8 mouse cellular contexts compared by ENCODE assay signal in the genomic region with DNA sequence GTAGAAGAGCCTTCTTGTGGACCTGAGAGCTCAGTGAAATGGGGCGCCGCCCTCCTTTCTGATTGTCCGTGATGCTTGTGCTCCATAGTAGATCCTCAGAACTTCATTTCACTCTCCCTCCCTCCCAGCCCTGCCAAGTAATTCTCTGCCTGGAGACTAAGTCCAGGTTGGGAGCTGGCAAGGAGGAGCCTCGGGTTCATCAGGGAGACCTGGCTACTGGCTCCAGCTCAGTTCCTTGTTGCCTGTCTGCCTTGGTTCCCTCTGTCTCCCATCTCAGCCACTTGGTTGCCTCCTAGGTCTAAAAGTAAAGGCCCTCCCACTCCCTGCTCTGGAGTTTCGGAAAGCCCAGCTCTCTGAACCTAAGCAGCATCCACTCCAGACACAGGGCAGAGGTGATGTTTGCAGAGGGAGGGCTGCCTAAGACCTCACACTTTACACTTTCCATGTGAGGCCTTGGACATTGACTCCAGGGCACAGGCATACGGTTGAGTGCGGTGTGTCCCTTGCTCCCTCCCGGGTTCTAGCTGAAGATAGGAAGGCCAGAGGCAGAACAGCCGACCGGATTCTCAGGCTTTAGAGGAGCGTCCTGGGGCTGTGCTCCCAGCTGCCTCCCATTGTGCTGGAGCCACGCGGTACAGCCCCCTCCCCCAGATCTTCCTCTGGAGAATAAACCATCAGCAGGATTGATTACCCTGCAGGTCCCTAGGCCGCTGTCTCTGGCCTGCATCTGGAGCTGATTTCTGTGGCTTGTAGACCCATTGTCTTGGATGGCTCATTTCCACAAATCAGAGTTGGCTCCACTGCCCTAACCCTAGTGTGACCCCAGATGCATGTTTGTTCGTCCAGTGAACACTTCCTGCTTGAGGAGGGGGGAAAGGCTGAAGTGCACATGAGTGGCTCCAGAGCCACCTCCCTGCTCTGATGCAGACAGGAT.
DNase-seq lines count a peak whose midpoint lies in the region; ATAC-seq and TF ChIP-seq lines count a peak whose summit lies in the region.

No protein-coding gene starts in this region.

- H3K27me3 ChIP-seq in liver, adult 2 months (ENCODE audit: control insufficient read depth, insufficient read depth, low read length) = no peaks in the 10 kb centered on the region
- H3K27me3 ChIP-seq in heart, postnatal 0 days (ENCODE audit: control insufficient read depth, insufficient read depth, low read length) = no peaks in the 10 kb centered on the region
- no peaks in the 10 kb centered on the region for H3K27me3 ChIP-seq in liver, embryonic 11.5 days (replicated peaks; ENCODE audit: control insufficient read depth, insufficient read depth, low read length)
- H3K27me3 ChIP-seq in stomach, embryonic 16.5 days (ENCODE audit: control insufficient read depth, insufficient read depth, low read length) = no peaks in the 10 kb centered on the region

- 24% methylated on average over 15 of the region's 15 CpGs for WGBS in liver, adult 2 months
- WGBS in heart, postnatal 0 days = 56% methylated on average over 15 of the region's 15 CpGs
- 52% methylated on average over 15 of the region's 15 CpGs for WGBS in liver, embryonic 11.5 days
- 27% methylated on average over 15 of the region's 15 CpGs for WGBS in stomach, embryonic 16.5 days

- peaks cover 19% of the 10 kb centered on the region; the same call in 1 of the 2 replicates for H3K79me2 ChIP-seq in liver, adult 2 months (ENCODE audit: control insufficient read depth, insufficient read depth, low read length)

- H3K36me3 ChIP-seq in liver, adult 2 months (ENCODE audit: control insufficient read depth, insufficient read depth, low read length) = no peaks in the 10 kb centered on the region
- no peaks in the 10 kb centered on the region for H3K36me3 ChIP-seq in heart, postnatal 0 days (replicated peaks; ENCODE audit: control insufficient read depth, insufficient read depth, low read length)
- no peaks in the 10 kb centered on the region for H3K36me3 ChIP-seq in liver, embryonic 11.5 days (ENCODE audit: control insufficient read depth, insufficient read depth, low read length)
- no peaks in the 10 kb centered on the region for H3K36me3 ChIP-seq in stomach, embryonic 16.5 days (ENCODE audit: control insufficient read depth, insufficient read depth, low read length)

- no peak for TF ChIP-seq CTCF in liver, adult 2 months (IDR thresholded peaks at IDR 0.05; ENCODE audit: low read depth, low read length)
- TF ChIP-seq CTCF in heart, postnatal 0 days (IDR thresholded peaks at IDR 0.05; ENCODE audit: low read depth) = no peak

- no peak for TF ChIP-seq POLR2A in liver, adult 2 months (IDR thresholded peaks at IDR 0.05; ENCODE audit: extremely low read depth, insufficient read depth, low read length)

- peak; percentile 28 for ATAC-seq in heart, postnatal 0 days (ENCODE audit: insufficient read depth, low read depth)
- ATAC-seq in liver, embryonic 11.5 days (replicated peaks; ENCODE audit: low FRiP score) = peak; percentile 26; the same call in 1 of the 2 replicates
- 0 out of 2 replicates have a peak, but pooled peaks have one; percentile 22 for ATAC-seq in stomach, embryonic 16.5 days (ENCODE audit: insufficient read depth, low FRiP score)

- H3K4me1 ChIP-seq in liver, adult 2 months (ENCODE audit: control insufficient read depth, insufficient read depth, low read length) = peaks cover 60% of the 10 kb centered on the region
- peaks cover 14% of the 10 kb centered on the region for H3K4me1 ChIP-seq in heart, postnatal 0 days (ENCODE audit: control insufficient read depth, insufficient read depth)
- peaks cover 62% of the 10 kb centered on the region for H3K4me1 ChIP-seq in liver, embryonic 11.5 days (replicated peaks; ENCODE audit: control insufficient read depth, insufficient read depth, low read length)
- H3K4me1 ChIP-seq in stomach, embryonic 16.5 days (ENCODE audit: control insufficient read depth, insufficient read depth, low read length) = peaks cover 72% of the 10 kb centered on the region

- DNase-seq in liver, adult 2 months (ENCODE audit: extremely low read depth, low read depth, low spot score) = peak; percentile 96
- no peak for DNase-seq in liver
- no peak for DNase-seq in heart, postnatal 0 days (ENCODE audit: low spot score)
- DNase-seq in liver, embryonic 11.5 days (ENCODE audit: low spot score) = no peak
- no peak for DNase-seq in cerebellum, adult 9-11 months
- no peak for DNase-seq in thymus, postnatal 36 days
- no peak for DNase-seq in spleen, adult 12 weeks (ENCODE audit: low spot score)

- peak overlapping the region; percentile 82 for H3K27ac ChIP-seq in liver, adult 2 months (replicated peaks; ENCODE audit: insufficient read depth, low read depth, low read length)
- peak overlapping the region; percentile 71 for H3K27ac ChIP-seq in heart, postnatal 0 days (ENCODE audit: low read depth)
- peak overlapping the region; percentile 65 for H3K27ac ChIP-seq in liver, embryonic 11.5 days (ENCODE audit: low read depth, low read length)
- peak overlapping the region; percentile 77 for H3K27ac ChIP-seq in stomach, embryonic 16.5 days (ENCODE audit: low read length)

- H3K4me3 ChIP-seq in liver, adult 2 months (ENCODE audit: insufficient read depth, low read depth, low read length) = no peak overlapping the region
- H3K4me3 ChIP-seq in heart, postnatal 0 days (ENCODE audit: low read depth, low read length) = no peak overlapping the region
- no peak overlapping the region for H3K4me3 ChIP-seq in liver, embryonic 11.5 days (ENCODE audit: low read depth, low read length)
- H3K4me3 ChIP-seq in stomach, embryonic 16.5 days (replicated peaks; ENCODE audit: low read length) = no peak overlapping the region

- H3K9me3 ChIP-seq in heart, postnatal 0 days (replicated peaks; ENCODE audit: control insufficient read depth, low read length) = no peaks in the 10 kb centered on the region
- no peaks in the 10 kb centered on the region for H3K9me3 ChIP-seq in liver, embryonic 11.5 days (ENCODE audit: control insufficient read depth, low read length)
- H3K9me3 ChIP-seq in stomach, embryonic 16.5 days (replicated peaks; ENCODE audit: control insufficient read depth, low read length) = no peaks in the 10 kb centered on the region

- H3K4me2 ChIP-seq in heart, postnatal 0 days (ENCODE audit: low read depth, low read length) = no peak overlapping the region
- 0 out of 2 replicates have a peak overlapping the region, but pooled peaks have one; percentile 1 for H3K4me2 ChIP-seq in liver, embryonic 11.5 days
- peak overlapping the region; percentile 4; the same call in 1 of the 2 replicates for H3K4me2 ChIP-seq in stomach, embryonic 16.5 days (ENCODE audit: low read depth, low read length)

- peak overlapping the region; percentile 14; the same call in 1 of the 2 replicates for H3K9ac ChIP-seq in liver, adult 2 months (ENCODE audit: low read depth, low read length)
- H3K9ac ChIP-seq in heart, postnatal 0 days (replicated peaks; ENCODE audit: low read depth, low read length) = no peak overlapping the region
- H3K9ac ChIP-seq in liver, embryonic 11.5 days (ENCODE audit: low read depth, low read length) = no peak overlapping the region
- H3K9ac ChIP-seq in stomach, embryonic 16.5 days (ENCODE audit: low read length) = peak overlapping the region; percentile 8; the same call in 1 of the 2 replicates

- TF ChIP-seq EP300 in heart, postnatal 0 days (IDR thresholded peaks at IDR 0.05; ENCODE audit: low read depth) = no peak; the same call in 1 of the 2 replicates

Comparison
In these comparisons a context has a peak if more than half of its experiments do, and no peak if none do; other contexts are left out.
1. H3K9ac ChIP-seq: peak in liver, adult 2 months (single experiment) and stomach, embryonic 16.5 days (single experiment); none in heart, postnatal 0 days (single experiment) and liver, embryonic 11.5 days (single experiment).
2. Peak in every context shown above with its lines, with median percentiles within 50 percentile points of each other: H3K27ac ChIP-seq and ATAC-seq.